Mouse (Mus musculus): ENCODE measurements around the gene Cd164l2.

DNA sequence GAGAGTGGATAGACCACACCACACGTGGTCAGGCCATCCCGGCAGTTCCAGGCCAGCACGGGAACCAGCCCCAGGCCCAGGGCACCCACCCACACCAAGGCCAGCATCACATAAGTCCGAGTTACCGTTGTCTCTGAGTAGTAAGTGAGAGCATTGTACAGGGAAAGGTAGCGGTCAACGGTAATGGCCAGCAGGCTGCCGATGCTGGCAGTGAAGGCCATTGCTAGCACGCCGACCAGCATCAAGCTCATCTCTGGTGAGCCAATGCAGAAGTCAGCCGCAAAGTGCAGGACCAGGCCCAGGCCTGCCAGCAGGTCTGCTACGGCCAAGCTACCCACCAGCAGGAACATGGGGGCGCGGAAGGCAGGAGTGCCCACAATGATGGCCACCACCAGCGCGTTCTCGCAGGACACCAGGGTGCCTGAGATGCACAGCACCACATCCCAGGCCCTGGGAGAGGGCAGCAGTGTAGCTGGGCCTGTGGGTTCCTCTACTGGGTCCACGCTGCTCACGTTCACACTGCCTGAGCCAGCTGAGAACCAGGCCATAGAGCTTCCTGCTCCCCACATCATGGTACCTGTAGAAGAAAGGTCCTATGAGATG is 1.0 kb upstream of the Cd164l2 start:
- TF ChIP-seq CTCF (IDR thresholded peaks at IDR 0.05; ENCODE audit: borderline replicate concordance, control insufficient read depth, extremely low read depth, insufficient read depth, low read length, poor library complexity) (no peak), POLR2A (IDR thresholded peaks at IDR 0.05; ENCODE audit: control insufficient read depth, extremely low read depth, insufficient read depth, low read length, poor library complexity) (no peak)
